Comparison of ENCODE assay signal across 8 mouse cellular contexts in the genomic region with DNA sequence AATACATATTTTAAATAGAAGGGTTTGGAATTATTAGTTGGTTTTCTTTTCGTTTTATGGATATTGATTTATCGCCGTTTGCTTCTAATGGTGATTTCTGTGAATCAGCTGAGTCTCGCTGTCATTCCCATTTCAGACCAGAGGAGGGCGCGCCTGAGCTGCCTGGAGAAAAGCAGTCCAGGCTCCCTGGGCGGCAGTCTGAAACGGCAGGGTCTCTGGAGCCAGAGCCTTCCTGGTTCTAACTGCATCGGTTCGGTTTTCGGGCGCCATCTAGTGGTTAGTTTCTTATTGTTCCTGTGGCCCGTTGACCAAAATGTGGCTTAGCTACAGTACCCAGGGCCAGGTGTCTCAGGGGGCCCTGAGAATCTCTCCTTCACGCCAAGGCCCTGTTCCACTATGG. TPM values are rescaled to one million over a fixed set of nuclear protein-coding genes. Genes with fewer than 3 reads are reported as not detected.
DNase-seq lines count a peak whose midpoint lies in the region; ATAC-seq lines count a peak whose summit lies in the region.

No protein-coding gene starts in this region.

- peak; percentile 93 for ATAC-seq in inflammation-experienced regulatory T-cells, adult 6 months
- ATAC-seq in megakaryocyte-erythroid progenitor cell, adult 5-6 weeks (replicated peaks; ENCODE audit: low FRiP score, low TSS enrichment, poor library complexity, severe bottlenecking): peak; percentile 97

- DNase-seq in adrenal gland, adult 18-20 months (ENCODE audit: low spot score in 2 of 2): peak; percentile 87 to 88
- peak; percentile 95 for DNase-seq in embryo, embryonic 11 days
- DNase-seq in gastrocnemius, postnatal 25 days: peak; percentile 86
- DNase-seq in left cerebral cortex, adult 9 months (ENCODE audit: low spot score in 2 of 2): peak; percentile 69 to 95
- DNase-seq in right cerebral cortex, postnatal 14 days: peak; percentile 93
- DNase-seq in urinary bladder, postnatal 25 days (ENCODE audit: low spot score): peak; percentile 89

RNA-seq across cellular contexts. Expression of a gene that starts 7.8 kb away (rescaled TPM):
- 10 to 100 TPM; 19.4 to 57.7 TPM for total RNA-seq in adrenal gland, adult 18-20 months (2021)
- total RNA-seq in gastrocnemius, postnatal 25 days (2021): 1 to 10 TPM; 2.4 to 3.4 TPM
- 10 to 100 TPM; 10.6 to 18.7 (median 14.6) TPM for polyA plus RNA-seq in inflammation-experienced regulatory T-cells, adult 6 months (2017; shearing (Covaris generic))
- total RNA-seq in megakaryocyte-erythroid progenitor cell, adult 5-6 weeks (2014; fragmentation: Nextera tagmentation): 5.9 and 12.6 TPM in 2 replicates
- total RNA-seq in megakaryocyte-erythroid progenitor cell, adult 5-6 weeks (2017): 5.4 and 6.2 TPM in 2 replicates

Comparison
In these comparisons a context has a peak if more than half of its experiments do, and no peak if none do; other contexts are left out.
1. Peak in every context shown above with its lines: DNase-seq and ATAC-seq.